Mouse (Mus musculus) heart, embryonic 16.5 days (tissue): ENCODE results near the gene Rgmb. TPM values are rescaled to one million over a fixed set of nuclear protein-coding genes. Genes with fewer than 3 reads are reported as not detected.

ENCODE experiments used
- ATAC-seq: fragments of 200-750 bp; cut with Nextera tagmentation; replicated peaks from 2 replicates; pipeline ENCODE4 v1.8.0; 2017; ENCODE audit warnings: moderate number of reproducible peaks; ENCODE audit not compliant: insufficient read depth, low FRiP score; ENCODE audit errors: extremely low read depth
- H3K27ac ChIP-seq: fragments of 300-500 bp; sonication (generic); 2 replicates; pipeline ENCODE4 v1.5.1; 2014; ENCODE audit warnings: mild to moderate bottlenecking, low read length, control low read depth, moderate library complexity
- H3K27me3 ChIP-seq: fragments of 300-500 bp; sonication (generic); 2 replicates; pipeline ENCODE4 v1.6.1; 2014; ENCODE audit warnings: low read length, mixed read lengths; ENCODE audit not compliant: control insufficient read depth, insufficient read depth
- H3K36me3 ChIP-seq: fragments of 300-500 bp; sonication (generic); 2 replicates; pipeline ENCODE4 v1.6.1; 2014; ENCODE audit not compliant: control insufficient read depth, insufficient read depth
- H3K4me1 ChIP-seq: fragments of 300-500 bp; sonication (generic); 2 replicates; pipeline ENCODE4 v1.6.1; 2014; ENCODE audit warnings: low read length, mixed read lengths; ENCODE audit not compliant: control insufficient read depth, insufficient read depth
- H3K4me2 ChIP-seq: fragments of 300-500 bp; sonication (generic); 2 replicates; pipeline ENCODE4 v1.6.1; 2014; ENCODE audit warnings: low read depth, mild to moderate bottlenecking, control low read depth, low read length
- H3K4me3 ChIP-seq: fragments of 300-500 bp; sonication (generic); 2 replicates; pipeline ENCODE4 v1.5.1; 2014; ENCODE audit warnings: mild to moderate bottlenecking, control low read depth, low read length
- H3K9ac ChIP-seq: fragments of 300-500 bp; sonication (generic); 2 replicates; pipeline ENCODE4 v1.6.1; 2014; ENCODE audit warnings: low read length, control low read depth
- H3K9me3 ChIP-seq: fragments of 300-500 bp; sonication (generic); replicated peaks from 2 replicates; pipeline ENCODE4 v1.6.1; 2016; ENCODE audit warnings: low read length; ENCODE audit not compliant: control insufficient read depth
- WGBS: fragments of 180-500 bp; shearing (Covaris S2); extraction: QIAGEN DNeasy Blood & Tissue Kit; methylation state at CpG from one replicate; pipeline ENCODE4 v1.1.7; 2014; 5-methylcytosine and 5-hydroxymethylcytosine counted together
- polyA plus RNA-seq: library from polyadenylated mRNA; unstranded; fragments of >200 nt; fragmentation: Nextera tagmentation; extraction: Ambion mirVana; gene quantifications from 2 replicates; pipeline ENCODE4 v1.2.1, GENCODE M21; 2015

Gene Rgmb
- 8.5 and 8.9 TPM in 2 replicates for polyA plus RNA-seq

DNA sequence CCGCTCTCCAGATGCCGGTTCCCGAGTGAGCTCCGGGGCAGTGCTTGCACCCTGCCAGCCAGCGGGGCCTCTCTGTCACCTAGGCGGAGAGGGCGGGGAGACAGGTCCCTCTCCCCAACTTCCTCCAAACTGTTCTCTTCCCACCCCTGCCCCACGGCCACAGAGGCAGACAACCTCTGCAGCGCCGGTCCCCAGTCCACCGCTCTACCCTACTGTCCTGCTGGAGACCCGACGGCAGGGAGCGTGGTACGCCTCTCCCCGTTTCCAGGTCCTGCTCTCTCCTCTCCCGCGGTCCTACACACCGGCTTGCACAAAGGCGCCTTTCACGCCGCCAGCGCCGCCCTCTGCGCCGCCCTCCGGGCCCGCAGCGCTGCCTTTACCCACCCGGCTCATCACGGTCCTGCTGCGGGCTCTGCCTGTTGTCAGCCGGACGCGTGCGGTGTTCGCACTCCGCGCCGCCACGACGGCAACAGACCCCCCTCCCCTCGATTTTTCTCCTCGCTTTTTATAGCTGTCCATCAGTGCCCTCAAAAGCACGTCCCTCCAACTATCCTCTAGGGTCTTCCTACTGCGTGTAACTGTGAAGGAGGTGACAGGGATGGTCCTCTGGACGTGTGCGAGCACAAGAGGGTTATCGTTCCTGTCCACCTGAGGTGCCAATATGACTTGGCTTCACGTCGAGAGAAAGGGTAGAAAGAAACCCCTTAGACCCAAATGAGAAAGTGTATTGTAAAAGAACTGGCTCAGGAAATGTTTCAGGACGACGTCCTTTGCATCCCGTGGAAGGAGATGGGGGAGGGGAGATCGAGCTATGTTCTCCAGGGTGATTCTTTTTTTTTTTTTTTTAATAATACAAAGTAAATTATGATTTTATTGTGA lies at the start of gene Rgmb:
Gene Rgmb (minus strand): TSS at position 274 of the 879 bp plus-strand sequence.
- peak within 1 kb of the TSS; percentile 69 for H3K4me3 ChIP-seq
- H3K9me3 ChIP-seq = no peaks in the 10 kb centered on the region
- ATAC-seq = no peak; the same call in 1 of the 2 replicates
- 1% methylated on average over 55 of the region's 55 CpGs for WGBS
- H3K4me2 ChIP-seq = peak within 1 kb of the TSS; percentile 95
- peaks cover 3% of the 10 kb centered on the region for H3K27me3 ChIP-seq
- H3K27ac ChIP-seq = peak within 1 kb of the TSS; percentile 59
- H3K36me3 ChIP-seq = no peaks in the 10 kb centered on the region
- peak within 1 kb of the TSS; percentile 39 for H3K9ac ChIP-seq
- H3K4me1 ChIP-seq = peaks cover 10% of the 10 kb centered on the region; the same call in 1 of the 2 replicates

DNA sequence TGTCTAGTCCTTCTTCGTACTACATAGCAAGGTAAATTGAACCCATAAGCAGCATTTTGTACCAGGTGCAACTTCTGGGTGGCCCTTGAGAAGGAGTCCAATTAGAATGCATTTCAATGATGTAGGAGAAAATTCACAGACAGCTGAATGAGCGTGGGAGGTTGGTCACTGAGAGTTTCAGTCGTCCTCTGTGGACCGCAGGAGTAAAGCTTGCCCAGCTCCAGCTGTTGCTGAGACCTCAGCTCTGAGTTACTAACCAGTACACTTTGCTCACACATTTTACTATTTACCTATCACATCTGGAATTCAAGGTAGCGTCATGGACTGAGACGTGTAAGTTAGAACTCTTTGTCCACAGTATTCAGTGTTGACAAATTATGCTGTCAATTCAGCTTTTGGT lies 43.9 kb upstream of the Rgmb start:
- no peaks in the 10 kb centered on the region for H3K4me1 ChIP-seq
- no peak overlapping the region for H3K4me3 ChIP-seq
- no peak overlapping the region for H3K27ac ChIP-seq
- no peaks in the 10 kb centered on the region for H3K27me3 ChIP-seq
- H3K9me3 ChIP-seq = no peaks in the 10 kb centered on the region
- no peak for ATAC-seq
- H3K9ac ChIP-seq = no peak overlapping the region
- no peaks in the 10 kb centered on the region for H3K36me3 ChIP-seq
- H3K4me2 ChIP-seq = no peak overlapping the region
- 73% methylated on average over 6 of the region's 6 CpGs for WGBS

DNA sequence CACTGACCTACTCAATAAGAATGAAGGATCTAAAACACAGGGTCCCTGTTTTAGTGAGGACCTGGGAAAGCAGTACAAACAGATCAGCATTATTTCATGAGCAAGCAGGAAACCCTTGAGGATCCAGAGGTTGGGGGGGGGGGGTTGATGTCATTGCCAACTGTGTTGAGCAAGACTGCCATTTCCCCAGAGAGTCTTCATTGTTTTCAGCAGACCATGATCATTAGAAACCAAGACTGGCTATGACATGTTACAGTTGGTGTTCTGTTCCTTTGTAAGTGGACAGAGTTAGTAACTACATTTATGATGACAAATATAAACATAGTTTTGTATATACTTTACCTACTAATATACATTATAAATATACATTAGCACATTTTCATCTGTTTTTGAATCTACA lies 41.3 kb upstream of the Rgmb start:
- Histone ChIP-seq H3K4me1 (no peaks in the 10 kb centered on the region), H3K9ac (no peak overlapping the region), H3K9me3 (no peaks in the 10 kb centered on the region), H3K27ac (no peak overlapping the region), H3K4me2 (no peak overlapping the region), H3K27me3 (no peaks in the 10 kb centered on the region), H3K36me3 (no peaks in the 10 kb centered on the region), H3K4me3 (no peak overlapping the region)
- ATAC-seq = no peak

DNA sequence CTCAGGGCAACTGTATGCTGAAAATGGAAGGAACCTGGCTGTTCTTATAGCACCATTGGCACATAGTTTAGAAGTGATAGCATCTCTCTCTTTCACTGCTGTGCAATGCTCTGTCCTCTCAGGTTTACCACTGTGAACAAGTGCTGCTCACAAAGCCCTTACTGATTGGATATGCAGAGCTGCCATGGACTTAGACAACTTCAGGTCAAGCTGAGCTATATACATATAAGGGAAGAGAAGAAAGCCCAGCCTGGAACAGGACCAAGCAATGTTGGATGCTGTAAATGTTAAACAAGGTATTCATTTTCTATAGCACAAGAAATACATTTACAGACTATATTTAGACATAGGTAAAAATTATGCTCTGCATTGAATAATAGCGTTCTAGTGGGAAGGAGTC lies 34.4 kb upstream of the Rgmb start:
- WGBS = 83% methylated on average over 1 of the region's 1 CpGs
- ATAC-seq = no peak

DNA sequence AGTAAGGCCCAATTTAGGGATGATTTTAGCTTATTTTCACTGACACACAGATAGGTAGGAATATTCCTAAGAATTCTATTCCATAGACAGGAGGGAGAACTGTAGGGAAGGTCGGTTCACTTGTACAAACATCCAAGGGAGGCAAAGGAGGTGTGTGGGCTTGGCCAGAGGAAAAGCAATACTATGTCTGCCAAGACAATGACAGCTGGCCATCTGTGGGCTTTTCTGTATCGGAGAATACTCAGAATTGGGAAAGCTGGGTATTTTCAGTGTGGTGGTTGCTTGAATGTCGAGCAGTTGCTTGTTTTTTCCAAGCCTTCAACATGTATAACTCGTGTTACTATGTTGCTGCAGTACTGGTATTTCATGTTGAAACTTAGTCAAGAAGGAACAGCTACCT lies 31.5 kb upstream of the Rgmb start:
- Histone ChIP-seq H3K9me3 (no peaks in the 10 kb centered on the region), H3K27ac (no peak overlapping the region), H3K27me3 (no peaks in the 10 kb centered on the region), H3K9ac (no peak overlapping the region), H3K4me2 (no peak overlapping the region), H3K4me1 (no peaks in the 10 kb centered on the region), H3K4me3 (no peak overlapping the region), H3K36me3 (no peaks in the 10 kb centered on the region)
- ATAC-seq = no peak
- WGBS = 64% methylated on average over 4 of the region's 4 CpGs

More for the DNA sequence above, 34.4 kb upstream of the Rgmb start:
- no peaks in the 10 kb centered on the region for H3K36me3 ChIP-seq
- H3K4me2 ChIP-seq = no peak overlapping the region
- no peak overlapping the region for H3K4me3 ChIP-seq
- H3K4me1 ChIP-seq = no peaks in the 10 kb centered on the region
- no peaks in the 10 kb centered on the region for H3K27me3 ChIP-seq
- no peaks in the 10 kb centered on the region for H3K9me3 ChIP-seq
- H3K27ac ChIP-seq = no peak overlapping the region
- H3K9ac ChIP-seq = no peak overlapping the region

DNA sequence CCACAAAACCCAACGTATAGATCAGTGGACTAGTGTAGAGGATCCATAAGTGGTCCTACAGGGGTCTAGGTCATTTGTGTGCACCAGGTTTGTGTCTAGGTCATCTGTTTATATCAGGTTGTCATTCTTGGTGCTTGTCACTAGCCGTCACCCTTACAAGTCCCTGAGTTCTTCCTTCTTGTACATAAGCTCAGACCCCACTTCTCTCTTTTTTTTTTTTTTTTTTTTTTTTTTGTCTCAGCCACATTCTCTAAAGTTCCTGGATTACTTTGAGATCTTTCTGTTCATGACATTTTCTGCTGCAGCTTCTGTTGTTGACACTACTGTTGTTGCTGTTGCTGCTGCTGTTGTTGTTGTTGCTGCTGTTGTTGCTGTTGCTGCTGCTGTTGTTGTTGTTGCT lies 22.3 kb upstream of the Rgmb start:
- Histone ChIP-seq H3K4me1 (0 out of 2 replicates have a peak, but pooled peaks cover 2% of the 10 kb centered on the region), H3K9me3 (no peaks in the 10 kb centered on the region)
- ATAC-seq = no peak

DNA sequence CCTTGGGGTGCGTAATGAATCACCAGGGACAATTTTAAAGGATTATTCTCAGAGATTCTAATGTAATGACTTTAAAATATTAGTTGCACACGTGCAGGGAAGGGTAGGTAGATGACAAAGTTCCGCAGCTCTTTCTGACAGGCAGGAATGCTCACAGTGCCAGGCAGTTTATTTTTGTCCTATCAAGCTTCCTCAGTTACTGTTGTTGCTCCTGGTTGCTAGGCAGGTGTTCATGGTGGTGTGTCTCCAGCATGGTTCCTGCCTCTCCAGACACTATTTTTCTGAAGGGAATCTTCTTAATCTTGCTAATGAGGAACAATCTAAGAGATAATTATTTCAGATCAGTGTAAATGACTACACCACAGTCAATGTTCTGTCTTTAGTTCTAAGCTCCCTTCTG lies 19.7 kb upstream of the Rgmb start:
- Histone ChIP-seq H3K27me3 (no peaks in the 10 kb centered on the region), H3K9me3 (no peaks in the 10 kb centered on the region), H3K27ac (peak overlapping the region; percentile 35; the same call in 1 of the 2 replicates), H3K4me3 (no peak overlapping the region), H3K9ac (no peak overlapping the region), H3K36me3 (no peaks in the 10 kb centered on the region), H3K4me1 (0 out of 2 replicates have a peak, but pooled peaks cover 2% of the 10 kb centered on the region), H3K4me2 (peak overlapping the region; percentile 6; the same call in 1 of the 2 replicates)
- 42% methylated on average over 3 of the region's 3 CpGs for WGBS
- ATAC-seq = peak; percentile 70; the same call in 1 of the 2 replicates

More for the DNA sequence above, 22.3 kb upstream of the Rgmb start:
- Histone ChIP-seq H3K36me3 (no peaks in the 10 kb centered on the region), H3K4me3 (no peak overlapping the region), H3K27me3 (no peaks in the 10 kb centered on the region), H3K4me2 (no peak overlapping the region), H3K27ac (no peak overlapping the region), H3K9ac (no peak overlapping the region)
- WGBS = 68% methylated on average over 2 of the region's 2 CpGs

DNA sequence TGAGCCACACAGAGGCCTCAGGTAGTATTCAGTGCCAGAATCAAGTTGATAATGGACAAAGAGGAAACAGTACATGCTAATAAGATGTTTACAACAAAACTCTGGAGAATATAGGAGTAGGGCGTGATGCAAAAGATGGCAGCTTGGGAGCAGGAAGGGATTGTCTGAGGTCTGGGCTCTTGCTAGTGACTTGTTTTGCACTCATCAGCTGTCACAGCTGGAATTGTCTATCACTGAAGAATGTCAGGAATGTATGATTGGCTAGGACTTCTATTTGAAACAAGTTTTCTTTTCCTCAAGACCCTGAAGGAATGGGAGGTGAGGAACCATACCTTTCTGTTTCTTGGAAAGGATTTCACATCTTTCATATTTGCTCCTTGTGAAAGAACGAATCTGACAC lies 10.6 kb upstream of the Rgmb start:
- no peaks in the 10 kb centered on the region for H3K27me3 ChIP-seq
- ATAC-seq = no peak
- H3K4me2 ChIP-seq = no peak overlapping the region
- no peaks in the 10 kb centered on the region for H3K36me3 ChIP-seq
- 67% methylated on average over 2 of the region's 2 CpGs for WGBS
- H3K9me3 ChIP-seq = no peaks in the 10 kb centered on the region
- H3K4me3 ChIP-seq = no peak overlapping the region
- H3K27ac ChIP-seq = no peak overlapping the region
- no peaks in the 10 kb centered on the region for H3K4me1 ChIP-seq
- H3K9ac ChIP-seq = no peak overlapping the region

DNA sequence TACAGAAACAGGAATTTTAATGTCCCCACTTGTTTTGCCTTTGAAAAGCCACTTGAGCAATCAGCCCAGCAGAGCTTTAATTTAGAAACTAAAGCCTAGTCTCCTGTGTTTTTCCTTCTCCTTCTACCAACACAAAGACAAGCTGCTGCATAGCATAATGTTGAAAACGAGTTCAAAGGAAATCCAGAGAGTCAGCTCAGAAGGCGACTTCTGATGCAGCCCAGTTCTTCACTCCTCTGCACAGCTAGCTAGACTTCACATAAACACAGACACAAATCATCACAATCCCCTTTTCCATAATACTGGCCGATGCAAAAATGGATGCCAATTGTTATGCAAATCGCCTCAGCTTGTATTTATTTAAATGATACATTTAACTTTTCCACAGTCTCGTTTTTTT lies 1.6 kb upstream of the Rgmb start:
- Histone ChIP-seq H3K4me3 (no peak overlapping the region), H3K4me2 (no peak overlapping the region), H3K27ac (no peak overlapping the region), H3K36me3 (no peaks in the 10 kb centered on the region), H3K4me1 (peaks cover 8% of the 10 kb centered on the region; the same call in 1 of the 2 replicates), H3K27me3 (peaks cover 3% of the 10 kb centered on the region), H3K9ac (no peak overlapping the region), H3K9me3 (no peaks in the 10 kb centered on the region)
- ATAC-seq = no peak
- 36% methylated on average over 5 of the region's 5 CpGs for WGBS
